8 mouse cellular contexts compared by ENCODE assay signal in genomic region chr12:5119286-5119685, GRCm38 (mm10).
DNase-seq lines count a peak whose midpoint lies in the region; ATAC-seq and TF ChIP-seq lines count a peak whose summit lies in the region.

No protein-coding gene starts in this region.

- no peaks in the 10 kb centered on the region for H3K9me3 ChIP-seq in lung, embryonic 15.5 days
- H3K9me3 ChIP-seq in forebrain, embryonic 15.5 days, result no peaks in the 10 kb centered on the region
- no peaks in the 10 kb centered on the region for H3K9me3 ChIP-seq in limb, embryonic 14.5 days (ENCODE audit: control insufficient read depth, low read length)

- peaks cover 8% of the 10 kb centered on the region; the same call in 1 of the 2 replicates for H3K4me1 ChIP-seq in lung, embryonic 15.5 days
- peaks cover 24% of the 10 kb centered on the region for H3K4me1 ChIP-seq in forebrain, embryonic 15.5 days
- peaks cover 8% of the 10 kb centered on the region; the same call in 1 of the 2 replicates for H3K4me1 ChIP-seq in limb, embryonic 14.5 days (ENCODE audit: control insufficient read depth, insufficient read depth, low read length)
- H3K4me1 ChIP-seq in olfactory bulb, adult 2 months (ENCODE audit: control insufficient read depth, insufficient read depth, low read length), result peaks cover 28% of the 10 kb centered on the region

- DNase-seq in lung, postnatal 25 days (ENCODE audit: low spot score), result no peak
- DNase-seq in limb, embryonic 14.5 days (ENCODE audit: low spot score), result no peak
- DNase-seq in adipocyte (ENCODE audit: low spot score), result no peak
- no peak for DNase-seq in MN1 (ENCODE audit: low spot score)
- DNase-seq in gastrocnemius, adult 8-10 months (ENCODE audit: low spot score in 2 of 2), result no peak

- H3K4me3 ChIP-seq in lung, embryonic 15.5 days, result peak overlapping the region; percentile 23
- peak overlapping the region; percentile 27 for H3K4me3 ChIP-seq in forebrain, embryonic 15.5 days
- H3K4me3 ChIP-seq in limb, embryonic 14.5 days (replicated peaks; ENCODE audit: low read length), result 0 out of 2 replicates have a peak overlapping the region, but pooled peaks have one; percentile 9
- H3K4me3 ChIP-seq in olfactory bulb, adult 2 months (ENCODE audit: insufficient read depth, low read depth, low read length), result 0 out of 2 replicates have a peak overlapping the region, but pooled peaks have one; percentile 24

- TF ChIP-seq POLR2A in limb, embryonic 14.5 days (IDR thresholded peaks at IDR 0.05; ENCODE audit: borderline replicate concordance, extremely low read depth, insufficient read depth, insufficient read length), result no peak
- TF ChIP-seq POLR2A in olfactory bulb, adult 2 months (IDR thresholded peaks at IDR 0.05; ENCODE audit: insufficient read depth, low read depth, low read length), result no peak

- no peak overlapping the region for H3K27ac ChIP-seq in lung, embryonic 15.5 days
- peak overlapping the region; percentile 34; the same call in 1 of the 2 replicates for H3K27ac ChIP-seq in forebrain, embryonic 15.5 days (replicated peaks)
- no peak overlapping the region for H3K27ac ChIP-seq in limb, embryonic 14.5 days (replicated peaks; ENCODE audit: low read depth, low read length)
- no peak overlapping the region for H3K27ac ChIP-seq in olfactory bulb, adult 2 months (ENCODE audit: insufficient read depth, low read depth, low read length)

- no peaks in the 10 kb centered on the region for H3K27me3 ChIP-seq in lung, embryonic 15.5 days
- no peaks in the 10 kb centered on the region for H3K27me3 ChIP-seq in forebrain, embryonic 15.5 days
- H3K27me3 ChIP-seq in limb, embryonic 14.5 days (ENCODE audit: control insufficient read depth, insufficient read depth, low read length), result no peaks in the 10 kb centered on the region

- no peak for TF ChIP-seq CTCF in olfactory bulb, adult 2 months (IDR thresholded peaks at IDR 0.05; ENCODE audit: insufficient read depth, low read depth, low read length)

- no peak for ATAC-seq in lung, embryonic 15.5 days (ENCODE audit: borderline replicate concordance, extremely low read depth, low FRiP score, low TSS enrichment)
- ATAC-seq in forebrain, embryonic 15.5 days (replicated peaks), result no peak
- ATAC-seq in limb, embryonic 14.5 days (ENCODE audit: low FRiP score, low read depth), result 0 out of 2 replicates have a peak, but pooled peaks have one; percentile 8

- peak overlapping the region; percentile 47 for H3K4me2 ChIP-seq in lung, embryonic 15.5 days
- H3K4me2 ChIP-seq in forebrain, embryonic 15.5 days (replicated peaks), result peak overlapping the region; percentile 40
- H3K4me2 ChIP-seq in limb, embryonic 14.5 days (replicated peaks; ENCODE audit: low read depth, low read length, severe bottlenecking), result peak overlapping the region; percentile 38

- 42% methylated on average over 9 of the region's 9 CpGs for WGBS in lung, embryonic 15.5 days
- WGBS in forebrain, embryonic 15.5 days, result 41% methylated on average over 9 of the region's 9 CpGs
- WGBS in limb, embryonic 14.5 days, result 41% methylated on average over 9 of the region's 9 CpGs
- 25% methylated on average over 9 of the region's 9 CpGs for WGBS in olfactory bulb, adult 2 months

- no peak overlapping the region for H3K9ac ChIP-seq in lung, embryonic 15.5 days
- H3K9ac ChIP-seq in forebrain, embryonic 15.5 days (replicated peaks), result no peak overlapping the region
- H3K9ac ChIP-seq in limb, embryonic 14.5 days (ENCODE audit: low read depth, low read length, severe bottlenecking), result no peak overlapping the region

- no peaks in the 10 kb centered on the region for H3K36me3 ChIP-seq in lung, embryonic 15.5 days
- no peaks in the 10 kb centered on the region for H3K36me3 ChIP-seq in forebrain, embryonic 15.5 days
- no peaks in the 10 kb centered on the region for H3K36me3 ChIP-seq in limb, embryonic 14.5 days (ENCODE audit: control insufficient read depth, insufficient read depth, low read length)
